Mouse (Mus musculus) cerebellum, postnatal 14 days (tissue): ENCODE data around the gene Klhl5.
A peak's percentile ranks its signal among the peaks of the same experiment; 100 is the strongest.

Source experiments
- DNase-seq, 2 experiments: peaks; one replicate each; pipeline ENCODE4 v3.0.0; 2021; ENCODE audit warnings: mixed read lengths in 2 of 2

Klhl5 gene

GRCm38 (mm10) chr5:65106876-65107772 is at the start of gene Klhl5:
TSS of gene Klhl5 (plus strand) at chr5:65107539.
- DNase-seq, result peak; percentile 88 to 92

- DNase-seq, result no peak
These were observed 49.7 kb upstream of the Klhl5 start for GRCm38 (mm10) chr5:65057596-65057995.

- DNase-seq, result no peak
These were observed 47.5 kb upstream of the Klhl5 start for GRCm38 (mm10) chr5:65059806-65060205.

GRCm38 (mm10) chr5:65062236-65062635 is 45.1 kb upstream of the Klhl5 start:
- DNase-seq, result no peak

- no peak for DNase-seq
These were observed 44.1 kb upstream of the Klhl5 start for GRCm38 (mm10) chr5:65063266-65063665.

GRCm38 (mm10) chr5:65068166-65068565 is 39.2 kb upstream of the Klhl5 start:
- no peak for DNase-seq

- no peak for DNase-seq
These were observed 37.5 kb upstream of the Klhl5 start for GRCm38 (mm10) chr5:65069872-65070271.

GRCm38 (mm10) chr5:65071689-65072118 is 35.6 kb upstream of the Klhl5 start:
- DNase-seq, result no peak

- DNase-seq, result no peak
These were observed 34.1 kb upstream of the Klhl5 start for GRCm38 (mm10) chr5:65073247-65073646.

GRCm38 (mm10) chr5:65074693-65075092 is 32.6 kb upstream of the Klhl5 start:
- peak; percentile 72 to 78 for DNase-seq

GRCm38 (mm10) chr5:65076087-65076486 is 31.3 kb upstream of the Klhl5 start:
- no peak for DNase-seq

GRCm38 (mm10) chr5:65076748-65077147 is 30.6 kb upstream of the Klhl5 start:
- no peak for DNase-seq

GRCm38 (mm10) chr5:65078081-65078480 is 29.3 kb upstream of the Klhl5 start:
- DNase-seq, result no peak

- no peak for DNase-seq
These were observed 27.5 kb upstream of the Klhl5 start for GRCm38 (mm10) chr5:65079881-65080280.

- DNase-seq, result no peak
These were observed 25.5 kb upstream of the Klhl5 start for GRCm38 (mm10) chr5:65081836-65082235.

GRCm38 (mm10) chr5:65086522-65086921 is 20.8 kb upstream of the Klhl5 start:
- peak in 1 of 2 experiments; percentile 25 for DNase-seq

- no peak for DNase-seq
These were observed 17.6 kb upstream of the Klhl5 start for GRCm38 (mm10) chr5:65089707-65090106.

- DNase-seq, result no peak
These were observed 16.0 kb upstream of the Klhl5 start for GRCm38 (mm10) chr5:65091184-65091858.

- no peak for DNase-seq
These were observed 15.4 kb upstream of the Klhl5 start, which contains the start of gene Tmem156 for GRCm38 (mm10) chr5:65091921-65092320. TSS of gene Tmem156 (minus strand) at chr5:65092132.

GRCm38 (mm10) chr5:65093769-65094168 is 13.6 kb upstream of the Klhl5 start:
- peak; percentile 69 to 81 for DNase-seq

- no peak for DNase-seq
These were observed 12.3 kb upstream of the Klhl5 start for GRCm38 (mm10) chr5:65094902-65095545.

- DNase-seq, result no peak
These were observed 11.3 kb upstream of the Klhl5 start for GRCm38 (mm10) chr5:65096082-65096481.

GRCm38 (mm10) chr5:65096805-65097204 is 10.5 kb upstream of the Klhl5 start:
- DNase-seq, result no peak
